ENCODE assay signal across 12 mouse cellular contexts in genomic region chr8:49901601-49902000, GRCm38 (mm10).
DNase-seq lines count a peak whose midpoint lies in the region; ATAC-seq lines count a peak whose summit lies in the region.
"Had no signal": no experiment of that assay in that cellular context is flagged by ENCODE, and none has a peak within 500 bp of the region (broad histone marks: within the 10 kb centered on the region; RNA-seq: fewer than 3 reads in every experiment).

No protein-coding gene starts in this region.

- no peaks in the 10 kb centered on the region; the same call in 1 of the 2 replicates for H3K4me1 ChIP-seq in forebrain, embryonic 11.5 days (replicated peaks; ENCODE audit: control insufficient read depth, insufficient read depth, low read length)
- H3K4me1 ChIP-seq in forebrain, embryonic 16.5 days (replicated peaks; ENCODE audit: control insufficient read depth, insufficient read depth, low read length), result no peaks in the 10 kb centered on the region
- H3K4me1 ChIP-seq in embryonic facial prominence, embryonic 13.5 days, result peaks cover 10% of the 10 kb centered on the region
- H3K4me1 ChIP-seq in midbrain, embryonic 16.5 days (ENCODE audit: control insufficient read depth, insufficient read depth, low read length), result peaks cover 2% of the 10 kb centered on the region; the same call in 1 of the 2 replicates
- H3K4me1 ChIP-seq: heart, embryonic 13.5 days had no signal

- no peak overlapping the region for H3K9ac ChIP-seq in forebrain, embryonic 11.5 days (ENCODE audit: low read length)
- no peak overlapping the region for H3K9ac ChIP-seq in forebrain, embryonic 16.5 days (replicated peaks; ENCODE audit: low read depth, low read length)
- no peak overlapping the region for H3K9ac ChIP-seq in embryonic facial prominence, embryonic 13.5 days
- H3K9ac ChIP-seq in midbrain, embryonic 16.5 days (ENCODE audit: low read depth, low read length), result 0 out of 2 replicates have a peak overlapping the region, but pooled peaks have one; percentile 16
- H3K9ac ChIP-seq: heart, embryonic 13.5 days had no signal

- H3K4me3 ChIP-seq in forebrain, embryonic 11.5 days (ENCODE audit: low read depth, low read length), result no peak overlapping the region
- H3K4me3 ChIP-seq in forebrain, embryonic 16.5 days (replicated peaks; ENCODE audit: low read length), result no peak overlapping the region
- no peak overlapping the region for H3K4me3 ChIP-seq in embryonic facial prominence, embryonic 13.5 days
- no peak overlapping the region for H3K4me3 ChIP-seq in midbrain, embryonic 16.5 days (ENCODE audit: low read depth, low read length)
- H3K4me3 ChIP-seq: heart, embryonic 13.5 days had no signal

- no peak overlapping the region; the same call in 1 of the 2 replicates for H3K4me2 ChIP-seq in forebrain, embryonic 11.5 days (ENCODE audit: low read depth, low read length, severe bottlenecking)
- no peak overlapping the region for H3K4me2 ChIP-seq in forebrain, embryonic 16.5 days (ENCODE audit: low read length)
- peak overlapping the region; percentile 24; the same call in 1 of the 2 replicates for H3K4me2 ChIP-seq in embryonic facial prominence, embryonic 13.5 days
- H3K4me2 ChIP-seq in midbrain, embryonic 16.5 days (ENCODE audit: low read length), result 0 out of 2 replicates have a peak overlapping the region, but pooled peaks have one; percentile 12
- H3K4me2 ChIP-seq: heart, embryonic 13.5 days had no signal

- no peaks in the 10 kb centered on the region for H3K9me3 ChIP-seq in forebrain, embryonic 11.5 days (ENCODE audit: control insufficient read depth, low read length)
- no peaks in the 10 kb centered on the region for H3K9me3 ChIP-seq in forebrain, embryonic 16.5 days (ENCODE audit: control insufficient read depth, low read length)
- no peaks in the 10 kb centered on the region for H3K9me3 ChIP-seq in embryonic facial prominence, embryonic 13.5 days
- no peaks in the 10 kb centered on the region for H3K9me3 ChIP-seq in midbrain, embryonic 16.5 days (replicated peaks; ENCODE audit: control insufficient read depth, low read length, poor library complexity, severe bottlenecking)
- H3K9me3 ChIP-seq: heart, embryonic 13.5 days had no signal

- H3K27ac ChIP-seq in forebrain, embryonic 11.5 days (ENCODE audit: low read depth, low read length), result no peak overlapping the region
- no peak overlapping the region for H3K27ac ChIP-seq in forebrain, embryonic 16.5 days (ENCODE audit: low read length)
- H3K27ac ChIP-seq in embryonic facial prominence, embryonic 13.5 days, result no peak overlapping the region
- H3K27ac ChIP-seq in midbrain, embryonic 16.5 days (ENCODE audit: low read length), result no peak overlapping the region
- H3K27ac ChIP-seq: heart, embryonic 13.5 days; macrophage had no signal

- H3K27me3 ChIP-seq in forebrain, embryonic 11.5 days (ENCODE audit: control insufficient read depth, insufficient read depth, low read length), result no peaks in the 10 kb centered on the region
- H3K27me3 ChIP-seq in forebrain, embryonic 16.5 days (replicated peaks; ENCODE audit: control insufficient read depth, insufficient read depth, low read length), result no peaks in the 10 kb centered on the region
- H3K27me3 ChIP-seq in embryonic facial prominence, embryonic 13.5 days, result no peaks in the 10 kb centered on the region
- no peaks in the 10 kb centered on the region for H3K27me3 ChIP-seq in midbrain, embryonic 16.5 days (ENCODE audit: control insufficient read depth, insufficient read depth, low read depth, low read length)
- H3K27me3 ChIP-seq: heart, embryonic 13.5 days had no signal

- peak; percentile 24; the same call in 1 of the 2 replicates for ATAC-seq in forebrain, embryonic 11.5 days (replicated peaks; ENCODE audit: low FRiP score)
- ATAC-seq in forebrain, embryonic 16.5 days, result no peak
- ATAC-seq in embryonic facial prominence, embryonic 13.5 days (ENCODE audit: insufficient number of reproducible peaks, insufficient read depth, low FRiP score, low TSS enrichment, low read depth), result no peak; the same call in 1 of the 2 replicates
- ATAC-seq in midbrain, embryonic 16.5 days, result no peak
- ATAC-seq: Patski had no signal

- no peaks in the 10 kb centered on the region for H3K36me3 ChIP-seq in forebrain, embryonic 11.5 days (ENCODE audit: control insufficient read depth, insufficient read depth, low read length)
- H3K36me3 ChIP-seq in forebrain, embryonic 16.5 days (ENCODE audit: control insufficient read depth, insufficient read depth), result no peaks in the 10 kb centered on the region
- H3K36me3 ChIP-seq in embryonic facial prominence, embryonic 13.5 days, result no peaks in the 10 kb centered on the region
- H3K36me3 ChIP-seq in midbrain, embryonic 16.5 days (ENCODE audit: control insufficient read depth, insufficient read depth, low read length), result no peaks in the 10 kb centered on the region
- H3K36me3 ChIP-seq: heart, embryonic 13.5 days had no signal

- DNase-seq in forebrain, embryonic 11.5 days (ENCODE audit: low spot score), result peak; percentile 56
- DNase-seq in kidney, postnatal 10 days, result peak; percentile 65
- DNase-seq in spleen, postnatal 10 days (ENCODE audit: low spot score in 2 of 2), result no peak
- DNase-seq in adrenal gland, adult 18-20 months (ENCODE audit: low spot score in 2 of 2), result no peak
- no peak for DNase-seq in cerebellum, postnatal 14 days
- DNase-seq: layer of hippocampus, postnatal 36 days had no signal

- WGBS in forebrain, embryonic 11.5 days, result 7% methylated on average over 9 of the region's 9 CpGs
- 6% methylated on average over 9 of the region's 9 CpGs for WGBS in forebrain, embryonic 16.5 days
- WGBS in embryonic facial prominence, embryonic 13.5 days, result 18% methylated on average over 9 of the region's 9 CpGs
- WGBS in midbrain, embryonic 16.5 days, result 8% methylated on average over 9 of the region's 9 CpGs

Comparison
In these comparisons a context has a peak if more than half of its experiments do, and no peak if none do; other contexts are left out.
1. DNase-seq: peak in forebrain, embryonic 11.5 days (single experiment) and kidney, postnatal 10 days (single experiment); none in spleen, postnatal 10 days (0 of 2), adrenal gland, adult 18-20 months (0 of 2) and cerebellum, postnatal 14 days (0 of 2).
2. H3K4me2 ChIP-seq: peak in embryonic facial prominence, embryonic 13.5 days (single experiment) and midbrain, embryonic 16.5 days (single experiment); none in forebrain, embryonic 11.5 days (single experiment) and forebrain, embryonic 16.5 days (single experiment).